Mouse (Mus musculus): ENCODE measurements around the gene Casd1. TPM values are rescaled to one million over a fixed set of nuclear protein-coding genes. Genes with fewer than 3 reads are reported as not detected.
"Not testable (repeated sequence)": the region's sequence is repeated elsewhere in the genome, so short reads cannot be mapped to it uniquely, and the experiment has no call there.

The Casd1 gene
- total RNA-seq, 1 experiment from 2014 or later, result 146 TPM

DNA sequence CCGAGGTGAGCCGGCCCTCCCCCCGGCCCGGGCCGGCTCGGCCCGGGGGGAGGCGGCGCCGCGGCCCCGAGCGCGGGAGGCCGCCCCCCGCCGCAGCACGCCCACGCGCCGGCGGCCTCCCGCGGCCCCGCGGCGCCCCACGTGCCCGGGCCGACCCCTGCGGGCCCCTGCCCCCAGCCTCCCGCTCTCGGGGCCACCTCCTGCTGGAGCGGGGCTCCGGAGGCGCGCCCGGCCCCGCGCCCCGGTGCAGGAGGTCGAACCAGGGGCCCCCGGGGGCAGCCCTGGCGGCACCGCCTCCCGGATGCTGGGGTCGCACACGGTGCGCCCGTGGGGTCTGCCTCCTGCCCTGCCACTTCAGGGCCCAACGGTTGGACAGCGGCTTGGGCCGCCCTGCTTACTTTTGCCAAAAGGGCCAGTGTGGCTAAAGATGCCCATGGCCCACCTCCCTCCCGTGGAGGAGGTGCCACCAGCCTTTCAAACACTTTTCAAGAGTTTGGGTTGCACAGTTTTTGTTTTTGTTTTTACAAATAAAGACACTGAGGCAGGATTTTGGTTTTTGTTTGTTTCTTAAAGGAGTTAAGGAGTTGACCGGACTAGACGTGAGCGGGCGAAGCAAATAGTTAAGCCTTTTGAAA is 775 bp downstream of the Casd1 start:
- ATAC-seq (replicated peaks in 1 of 2; ENCODE audit: insufficient read depth in 1 of 2, low FRiP score in 2 of 2, low TSS enrichment in 1 of 2, low read depth in 1 of 2, poor library complexity in 2 of 2, severe bottlenecking in 2 of 2), result peak in 1 of 2 experiments; percentile 27; a peak in 1 of 4 replicates

DNA sequence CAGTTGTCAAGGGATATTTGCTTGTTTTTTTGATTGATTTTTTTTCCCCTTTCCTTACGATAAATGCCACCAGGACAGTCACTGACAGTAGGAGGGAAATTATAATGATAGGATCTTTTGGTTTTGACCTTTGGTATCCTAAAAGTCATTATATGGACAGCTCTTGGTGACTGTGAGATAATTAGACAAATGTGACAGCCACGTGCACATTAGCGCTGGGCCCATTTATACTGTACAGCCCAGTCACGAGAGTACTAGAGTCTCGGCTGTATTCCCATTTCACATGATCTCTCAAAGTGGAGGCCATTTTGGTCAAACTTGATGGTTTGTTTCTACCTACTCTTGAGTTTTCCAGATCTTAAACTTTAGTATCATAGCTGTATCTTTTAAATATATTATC is 1.4 kb downstream of the Casd1 start:
- no peak for ATAC-seq (replicated peaks in 1 of 2; ENCODE audit: insufficient read depth in 1 of 2, low FRiP score in 2 of 2, low TSS enrichment in 1 of 2, low read depth in 1 of 2, poor library complexity in 2 of 2, severe bottlenecking in 2 of 2)

DNA sequence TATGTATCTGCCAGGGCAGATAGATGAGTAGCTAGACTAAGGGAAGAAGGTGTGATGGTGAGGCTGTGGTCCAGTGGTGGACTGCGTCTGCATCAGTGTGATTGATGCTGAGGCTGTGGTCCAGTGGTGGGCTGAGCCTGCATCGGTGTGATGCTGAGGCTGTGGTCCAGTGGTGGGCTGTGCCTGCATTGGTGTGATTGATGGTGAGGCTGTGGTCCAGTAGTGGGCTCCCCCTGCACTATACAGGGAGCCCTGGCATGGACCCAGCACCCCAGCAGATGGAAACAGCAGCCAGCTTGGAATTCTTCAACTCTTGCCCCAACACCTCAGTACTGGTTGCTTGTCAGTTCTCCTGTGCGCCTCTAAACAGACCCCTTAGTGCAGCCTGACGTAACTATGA is 5.8 kb downstream of the Casd1 start:
- ATAC-seq (replicated peaks in 1 of 2; ENCODE audit: insufficient read depth in 1 of 2, low FRiP score in 2 of 2, low TSS enrichment in 1 of 2, low read depth in 1 of 2, poor library complexity in 2 of 2, severe bottlenecking in 2 of 2), result no peak

DNA sequence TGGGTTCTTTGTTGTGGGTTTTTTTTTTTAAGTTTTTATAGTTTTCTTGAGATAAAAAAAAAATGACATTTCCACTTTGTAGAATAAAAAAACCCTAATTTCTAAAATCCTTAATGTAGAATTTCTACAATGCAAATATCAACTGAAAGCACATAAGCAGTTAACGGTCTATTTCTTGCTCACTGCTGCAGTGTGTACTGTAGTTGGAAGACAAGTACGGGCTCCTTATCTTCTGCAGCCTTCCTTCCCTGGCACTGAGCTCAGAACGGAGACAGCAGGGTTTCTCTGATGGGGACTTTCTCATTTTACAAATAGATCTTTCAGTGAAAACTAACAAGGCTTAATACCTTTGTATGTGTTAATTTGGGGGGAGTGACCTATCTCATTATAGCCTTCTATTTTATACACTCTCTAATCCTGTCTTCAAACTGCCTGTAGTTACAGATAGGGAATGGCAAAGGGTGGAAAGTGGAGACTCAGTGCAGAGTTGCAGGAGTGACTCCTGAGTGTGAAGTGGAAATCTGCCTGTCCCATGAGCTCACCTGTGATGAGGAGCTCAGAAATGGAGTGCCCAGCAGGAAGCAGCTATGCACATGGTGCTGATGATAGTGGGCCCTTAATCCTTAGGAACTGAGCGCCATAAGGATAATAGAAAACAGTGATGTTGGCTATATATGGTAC is 9.7 kb downstream of the Casd1 start:
- peak in 1 of 2 experiments; percentile 23; a peak in 1 of 4 replicates for ATAC-seq (replicated peaks in 1 of 2; ENCODE audit: insufficient read depth in 1 of 2, low FRiP score in 2 of 2, low TSS enrichment in 1 of 2, low read depth in 1 of 2, poor library complexity in 2 of 2, severe bottlenecking in 2 of 2)

DNA sequence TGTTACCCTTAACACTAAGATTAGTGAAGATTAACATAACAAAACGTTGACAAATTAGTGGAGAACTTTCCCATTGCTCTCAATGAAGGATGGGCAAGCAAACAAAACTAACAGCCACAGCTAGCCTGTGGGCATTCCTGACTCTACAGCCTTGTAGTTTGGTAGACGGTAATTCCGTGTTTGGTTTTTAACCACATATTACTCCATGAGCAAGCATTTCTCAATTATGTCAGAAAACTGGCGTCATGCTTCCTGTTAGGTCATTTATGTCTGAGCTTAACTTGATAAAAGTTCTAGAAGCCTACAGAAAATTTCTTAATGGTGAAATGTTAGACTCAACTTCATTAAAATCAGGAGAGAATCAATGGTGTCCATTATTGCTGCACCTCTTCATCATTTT is 11.2 kb downstream of the Casd1 start:
- ATAC-seq (replicated peaks in 1 of 2; ENCODE audit: insufficient read depth in 1 of 2, low FRiP score in 2 of 2, low TSS enrichment in 1 of 2, low read depth in 1 of 2, poor library complexity in 2 of 2, severe bottlenecking in 2 of 2), result peak; percentile 65 to 92

DNA sequence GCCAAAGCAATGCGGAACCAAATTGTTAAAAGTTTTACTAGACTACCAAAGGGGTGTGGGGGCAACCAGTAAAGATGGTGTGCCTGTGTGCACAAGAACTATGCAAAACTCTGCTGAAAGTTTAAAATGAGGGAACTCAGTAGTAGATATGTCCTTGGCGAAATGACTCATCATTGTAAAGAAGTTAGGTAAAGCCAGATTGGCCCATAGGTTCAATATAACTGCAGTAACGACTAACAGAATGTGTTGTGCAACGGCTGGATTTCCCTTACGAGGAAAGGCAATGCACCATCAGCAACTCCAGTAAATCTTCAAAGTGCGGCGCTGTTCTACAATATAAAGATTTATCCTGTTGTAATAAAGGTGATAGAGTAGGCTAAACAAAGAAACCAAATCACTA is 11.8 kb downstream of the Casd1 start:
- peak in 1 of 2 experiments; percentile 49; a peak in 1 of 4 replicates for ATAC-seq (replicated peaks in 1 of 2; ENCODE audit: insufficient read depth in 1 of 2, low FRiP score in 2 of 2, low TSS enrichment in 1 of 2, low read depth in 1 of 2, poor library complexity in 2 of 2, severe bottlenecking in 2 of 2)

DNA sequence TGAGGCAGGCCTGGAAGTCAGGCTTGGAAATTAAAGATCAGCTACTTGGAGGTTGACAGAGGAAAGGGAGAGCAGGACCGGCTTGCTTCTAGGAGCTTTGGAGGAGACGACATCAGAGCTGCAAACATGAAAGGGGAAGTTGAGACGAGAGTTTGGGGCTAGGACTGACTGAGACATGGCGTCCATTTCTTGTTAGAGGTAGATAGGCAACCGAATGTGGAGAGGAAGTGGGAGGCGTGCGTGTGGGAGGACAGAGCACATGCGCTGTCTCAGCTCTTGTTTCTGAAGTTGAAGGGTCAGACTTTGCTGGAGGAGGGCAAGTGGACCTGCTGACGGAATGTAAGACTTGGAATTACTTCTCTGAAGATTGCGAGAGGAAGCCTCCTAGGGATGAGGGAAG is 17.3 kb downstream of the Casd1 start:
- ATAC-seq (replicated peaks in 1 of 2; ENCODE audit: insufficient read depth in 1 of 2, low FRiP score in 2 of 2, low TSS enrichment in 1 of 2, low read depth in 1 of 2, poor library complexity in 2 of 2, severe bottlenecking in 2 of 2), result peak; percentile 67 to 77; a peak in 2 of 4 replicates

DNA sequence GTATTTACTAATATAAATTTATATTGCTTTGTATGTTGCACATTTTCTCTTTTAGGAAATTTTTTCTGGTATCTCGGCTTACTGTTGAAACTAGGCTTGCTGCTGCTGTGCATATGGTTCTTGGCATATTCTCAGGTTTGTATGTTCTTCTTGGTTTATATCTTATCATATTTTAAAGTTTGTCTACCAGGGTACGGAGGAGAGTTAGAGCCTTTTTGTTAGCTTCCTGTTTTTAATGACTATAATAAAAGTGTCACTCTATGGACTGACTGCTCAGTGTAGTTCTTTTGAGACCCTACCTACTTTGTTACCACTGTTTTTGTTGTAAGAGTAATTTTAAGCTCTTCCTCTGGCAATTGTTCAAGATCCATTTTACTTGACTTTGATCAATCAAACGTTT is 30.8 kb downstream of the Casd1 start:
- no peak for ATAC-seq (replicated peaks in 1 of 2; ENCODE audit: insufficient read depth in 1 of 2, low FRiP score in 2 of 2, low TSS enrichment in 1 of 2, low read depth in 1 of 2, poor library complexity in 2 of 2, severe bottlenecking in 2 of 2)

DNA sequence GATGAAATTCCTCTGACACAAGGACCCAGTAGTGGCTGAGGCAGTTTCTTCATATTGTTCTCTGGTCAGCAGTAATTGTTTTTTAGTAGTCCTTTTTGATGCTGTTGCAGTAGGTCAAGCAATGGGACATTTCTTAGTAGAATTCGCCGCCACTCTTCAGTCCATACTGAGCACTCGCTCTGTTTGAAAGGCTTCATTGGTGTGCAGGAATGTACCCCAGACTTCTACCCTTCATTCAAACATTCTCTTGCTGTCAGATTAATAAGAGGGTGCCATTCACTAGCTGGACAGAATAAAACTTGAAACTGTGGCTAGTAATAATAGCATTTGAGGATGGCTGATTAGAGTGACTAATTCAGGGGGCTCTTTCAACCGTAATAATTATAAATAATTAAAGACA is 32.5 kb downstream of the Casd1 start:
- no peak for ATAC-seq (replicated peaks in 1 of 2; ENCODE audit: insufficient read depth in 1 of 2, low FRiP score in 2 of 2, low TSS enrichment in 1 of 2, low read depth in 1 of 2, poor library complexity in 2 of 2, severe bottlenecking in 2 of 2)

DNA sequence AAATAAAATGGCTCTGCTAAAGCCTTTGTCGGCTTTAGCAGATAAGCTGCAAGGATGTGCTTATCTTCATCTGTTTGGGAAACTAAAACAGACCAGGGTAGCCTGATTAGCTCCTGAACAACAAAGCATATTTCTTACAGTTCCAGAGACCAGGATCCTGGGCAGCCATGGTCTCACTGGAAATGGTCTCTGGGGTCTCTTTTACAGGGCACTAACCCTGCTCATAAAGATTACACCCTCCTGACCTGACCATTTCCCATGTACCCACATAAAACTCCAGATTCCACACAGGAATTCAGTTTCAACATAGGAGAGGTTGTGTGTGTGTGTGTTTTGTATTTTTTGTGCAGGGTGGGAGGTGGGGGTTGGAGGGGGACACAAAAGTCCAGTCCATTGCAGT is 34.2 kb downstream of the Casd1 start:
- ATAC-seq (replicated peaks in 1 of 2; ENCODE audit: insufficient read depth in 1 of 2, low FRiP score in 2 of 2, low TSS enrichment in 1 of 2, low read depth in 1 of 2, poor library complexity in 2 of 2, severe bottlenecking in 2 of 2), result no peak

DNA sequence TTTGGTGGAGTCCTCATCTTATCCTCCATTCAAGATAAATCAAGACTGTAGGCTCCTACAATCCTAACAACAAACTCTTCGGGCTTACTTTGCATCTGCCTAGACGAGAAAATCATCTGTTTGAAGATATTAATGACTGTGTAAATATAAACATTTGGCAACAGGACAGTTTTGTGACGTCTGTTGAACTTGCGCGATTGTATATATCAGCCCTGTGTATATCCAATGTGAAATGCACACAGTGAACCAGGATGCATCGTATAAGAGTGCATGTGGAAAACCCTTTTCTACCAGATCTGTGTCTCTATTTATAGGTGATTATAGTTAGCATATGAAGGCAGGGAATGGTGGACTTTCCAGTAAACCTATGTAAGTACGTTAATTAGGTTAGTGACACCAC is 41.4 kb downstream of the Casd1 start:
- ATAC-seq (replicated peaks in 1 of 2; ENCODE audit: insufficient read depth in 1 of 2, low FRiP score in 2 of 2, low TSS enrichment in 1 of 2, low read depth in 1 of 2, poor library complexity in 2 of 2, severe bottlenecking in 2 of 2), result no peak

DNA sequence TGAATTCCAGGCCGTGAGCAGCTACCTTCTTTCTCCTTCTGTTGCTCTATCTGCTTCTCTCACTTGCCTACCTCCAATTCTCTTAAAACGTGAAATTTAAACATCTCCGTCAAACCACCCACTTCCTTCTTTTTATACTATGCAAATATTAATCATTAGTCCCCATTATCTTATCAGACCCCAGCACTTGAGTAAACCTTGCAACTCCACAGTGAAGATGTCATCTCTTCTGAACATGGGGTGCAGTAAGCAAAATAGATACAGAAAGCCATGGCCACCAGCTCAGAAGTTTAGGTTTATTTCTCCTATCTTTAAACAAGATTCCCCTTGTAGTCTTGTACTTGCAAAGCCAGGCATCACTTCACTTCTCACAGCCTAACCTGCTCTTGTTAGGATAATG is 46.7 kb downstream of the Casd1 start:
- no peak for ATAC-seq (replicated peaks in 1 of 2; ENCODE audit: insufficient read depth in 1 of 2, low FRiP score in 2 of 2, low TSS enrichment in 1 of 2, low read depth in 1 of 2, poor library complexity in 2 of 2, severe bottlenecking in 2 of 2)

DNA sequence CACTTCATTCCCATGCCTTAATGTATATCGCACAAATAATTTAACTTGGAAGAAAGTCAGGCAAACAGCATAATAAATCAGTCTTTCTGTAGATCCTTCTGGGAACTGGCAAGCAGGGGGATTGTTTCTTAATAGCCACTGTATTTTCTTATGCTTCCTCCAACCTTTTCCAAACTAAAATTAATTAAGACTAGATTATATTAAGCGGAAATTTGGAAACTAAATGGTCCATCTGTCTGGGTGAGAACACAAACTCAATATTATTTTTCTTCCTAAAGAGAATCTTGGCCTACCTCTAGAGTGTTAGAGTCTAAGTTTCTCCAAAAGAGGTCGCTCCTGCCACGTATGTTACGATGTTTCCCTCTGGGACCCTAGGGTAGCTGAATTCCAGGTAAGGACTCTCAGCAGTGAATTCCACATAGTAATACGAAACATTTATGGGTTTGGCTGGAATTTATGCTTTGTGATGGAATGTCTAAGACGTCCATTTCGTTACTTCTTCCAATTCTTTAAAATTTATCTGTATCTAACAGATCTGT is 52.0 kb downstream of the Casd1 start:
- ATAC-seq (replicated peaks in 1 of 2; ENCODE audit: insufficient read depth in 1 of 2, low FRiP score in 2 of 2, low TSS enrichment in 1 of 2, low read depth in 1 of 2, poor library complexity in 2 of 2, severe bottlenecking in 2 of 2), result no peak

DNA sequence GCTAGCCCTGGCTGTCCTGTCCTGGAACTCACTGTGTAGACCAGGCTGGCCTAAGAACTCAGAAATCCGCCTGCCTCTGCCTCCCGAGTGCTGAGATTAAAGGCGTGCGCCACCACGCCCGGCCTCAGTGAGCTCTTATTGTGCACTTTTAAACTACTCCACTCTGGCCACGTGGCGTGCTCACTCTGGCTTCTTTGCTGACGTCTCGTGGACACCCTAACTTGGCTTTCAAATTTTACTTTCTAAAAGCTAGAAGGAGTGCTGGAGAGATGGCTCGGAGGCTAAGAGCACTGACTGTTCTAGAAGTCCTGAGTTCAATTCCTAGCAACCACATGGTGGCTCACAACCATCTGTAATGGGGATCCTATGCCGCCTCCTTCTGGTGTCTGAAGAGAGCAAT is 53.1 kb downstream of the Casd1 start:
- not testable (repeated sequence) for ATAC-seq (replicated peaks in 1 of 2; ENCODE audit: insufficient read depth in 1 of 2, low FRiP score in 2 of 2, low TSS enrichment in 1 of 2, low read depth in 1 of 2, poor library complexity in 2 of 2, severe bottlenecking in 2 of 2)

DNA sequence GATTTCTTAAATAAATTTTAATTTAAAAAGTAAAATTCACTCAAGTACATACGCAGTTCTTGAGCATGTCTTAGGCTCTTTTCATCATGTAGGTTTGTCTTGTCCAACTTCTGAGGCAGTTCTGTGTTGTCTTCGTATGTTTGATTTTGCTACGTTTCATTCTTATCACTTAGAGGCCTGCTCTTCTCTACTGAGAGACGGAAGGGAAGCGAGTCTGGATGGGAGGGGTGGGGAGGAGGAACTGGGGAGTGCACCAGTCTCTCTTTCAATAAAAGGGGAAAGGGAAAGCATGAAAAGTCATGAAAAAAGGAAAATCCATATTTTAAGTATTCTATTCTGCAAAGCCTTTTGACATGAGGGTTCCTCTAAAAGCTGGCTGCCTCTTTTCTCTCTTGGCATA is 54.8 kb downstream of the Casd1 start:
- no peak for ATAC-seq (replicated peaks in 1 of 2; ENCODE audit: insufficient read depth in 1 of 2, low FRiP score in 2 of 2, low TSS enrichment in 1 of 2, low read depth in 1 of 2, poor library complexity in 2 of 2, severe bottlenecking in 2 of 2)

DNA sequence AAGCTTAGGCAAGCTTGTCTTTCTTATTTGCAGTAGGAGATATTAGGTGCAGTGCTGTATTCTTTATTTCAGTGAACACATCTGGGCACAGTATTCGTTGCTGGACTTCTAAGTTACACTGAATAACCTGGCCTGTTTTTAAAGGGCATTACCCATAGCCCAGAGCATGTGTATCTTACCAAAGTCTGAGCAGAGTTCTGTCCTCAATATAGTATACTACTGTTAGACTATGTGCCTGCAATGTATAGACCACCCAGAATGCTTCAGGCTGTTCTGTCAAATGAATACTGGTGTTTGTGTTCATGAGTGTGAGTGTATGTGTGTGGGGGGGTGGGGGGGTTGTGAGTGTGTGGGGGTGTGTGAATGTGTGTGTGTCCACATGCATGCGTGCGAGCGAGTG is 55.3 kb downstream of the Casd1 start:
- no peak for ATAC-seq (replicated peaks in 1 of 2; ENCODE audit: insufficient read depth in 1 of 2, low FRiP score in 2 of 2, low TSS enrichment in 1 of 2, low read depth in 1 of 2, poor library complexity in 2 of 2, severe bottlenecking in 2 of 2)

DNA sequence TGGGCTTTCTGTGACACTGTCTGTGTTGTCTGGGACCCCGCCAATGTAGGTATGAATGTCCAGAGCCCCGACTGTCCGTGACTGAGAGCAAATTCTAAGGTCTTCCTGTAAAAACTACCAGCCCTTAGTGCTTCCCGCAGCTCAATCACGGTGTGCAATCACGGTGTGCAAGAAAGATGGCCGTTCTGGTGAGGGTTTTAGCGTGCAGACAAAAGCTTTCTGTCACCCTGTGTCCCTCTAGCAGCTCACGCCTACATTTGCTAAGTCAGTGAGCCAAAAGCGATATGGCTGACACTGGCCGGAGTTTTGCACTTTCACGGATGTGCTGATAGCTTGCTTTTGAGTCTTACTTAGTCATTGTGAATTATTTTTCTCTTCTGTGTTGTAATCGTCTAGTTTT is 58.2 kb downstream of the Casd1 start:
- ATAC-seq (replicated peaks in 1 of 2; ENCODE audit: insufficient read depth in 1 of 2, low FRiP score in 2 of 2, low TSS enrichment in 1 of 2, low read depth in 1 of 2, poor library complexity in 2 of 2, severe bottlenecking in 2 of 2), result no peak

DNA sequence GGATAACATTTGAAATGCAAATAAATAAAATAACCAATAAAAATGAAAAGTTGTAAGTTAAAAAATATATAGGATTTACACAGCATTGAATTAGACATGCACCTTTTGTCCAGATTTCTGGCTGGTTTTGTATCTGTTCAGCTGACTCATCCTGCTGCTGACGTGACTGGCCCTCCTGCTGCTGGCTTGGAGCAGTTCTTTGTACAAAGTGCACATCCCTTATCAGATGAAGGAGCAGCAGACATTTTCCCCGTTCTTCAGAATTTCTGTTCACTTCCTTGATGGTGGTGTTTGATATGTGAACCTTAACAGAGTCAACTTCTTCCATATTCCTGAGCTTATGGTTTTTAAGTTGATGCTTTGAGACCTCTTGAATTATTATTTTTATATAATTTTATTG is 62.9 kb downstream of the Casd1 start:
- no peak for ATAC-seq (replicated peaks in 1 of 2; ENCODE audit: insufficient read depth in 1 of 2, low FRiP score in 2 of 2, low TSS enrichment in 1 of 2, low read depth in 1 of 2, poor library complexity in 2 of 2, severe bottlenecking in 2 of 2)

DNA sequence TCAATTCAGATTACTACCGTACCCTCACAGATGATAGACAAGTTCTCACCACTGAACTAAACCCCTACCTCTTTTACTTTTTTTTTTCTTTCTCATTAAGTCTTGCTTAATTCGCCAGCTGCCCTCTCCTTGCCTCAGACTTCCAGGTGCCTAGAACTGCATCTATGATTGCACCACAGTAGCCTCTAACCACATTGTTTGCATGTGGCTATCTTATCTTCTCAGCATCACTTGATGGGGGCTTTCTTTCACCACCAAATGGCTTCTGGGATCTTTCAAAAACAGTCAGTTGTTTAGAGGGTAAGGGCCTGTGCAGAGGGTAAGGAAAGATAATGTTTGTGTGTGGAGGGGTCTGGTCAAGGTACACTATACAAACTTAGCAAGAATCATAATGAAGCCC is 63.7 kb downstream of the Casd1 start:
- ATAC-seq (replicated peaks in 1 of 2; ENCODE audit: insufficient read depth in 1 of 2, low FRiP score in 2 of 2, low TSS enrichment in 1 of 2, low read depth in 1 of 2, poor library complexity in 2 of 2, severe bottlenecking in 2 of 2), result peak; percentile 35 to 80
